Mouse (Mus musculus): ENCODE results near the gene Scn2b.

Gene Scn2b

GRCm38 (mm10) chr9:45120567-45120966 is 3.0 kb downstream of the Scn2b start:
- no peak for DNase-seq

GRCm38 (mm10) chr9:45121001-45121400 is 3.4 kb downstream of the Scn2b start:
- no peak for DNase-seq

- peak; percentile 80 for DNase-seq
Measured at GRCm38 (mm10) chr9:45121769-45122168, 4.2 kb downstream of the Scn2b start.

GRCm38 (mm10) chr9:45122209-45122761 is 4.7 kb downstream of the Scn2b start:
- peak; percentile 49 for DNase-seq

GRCm38 (mm10) chr9:45125211-45125610 is 7.6 kb downstream of the Scn2b start:
- no peak for DNase-seq

GRCm38 (mm10) chr9:45126941-45127340 is 9.4 kb downstream of the Scn2b start:
- DNase-seq, result no peak

- no peak for DNase-seq
Measured at GRCm38 (mm10) chr9:45130119-45130518, 12.5 kb downstream of the Scn2b start.

- DNase-seq, result peak; percentile 76
Measured at GRCm38 (mm10) chr9:45133484-45134310, 16.1 kb downstream of the Scn2b start.

- DNase-seq, result no peak
Measured at GRCm38 (mm10) chr9:45136442-45137169, 19.0 kb downstream of the Scn2b start.

- peak; percentile 64 for DNase-seq
Measured at GRCm38 (mm10) chr9:45138191-45139032, 20.8 kb downstream of the Scn2b start, which contains the start of gene Scn4b. Gene Scn4b, plus strand, starts transcription at chr9:45138395.

- DNase-seq, result no peak
Measured at GRCm38 (mm10) chr9:45139082-45139481, 21.5 kb downstream of the Scn2b start.

GRCm38 (mm10) chr9:45140945-45141344 is 23.4 kb downstream of the Scn2b start:
- no peak for DNase-seq

- peak; percentile 68 for DNase-seq
Measured at GRCm38 (mm10) chr9:45142686-45143085, 25.1 kb downstream of the Scn2b start.

GRCm38 (mm10) chr9:45145533-45146266 is 28.1 kb downstream of the Scn2b start:
- DNase-seq, result no peak

- DNase-seq, result peak; percentile 74
Measured at GRCm38 (mm10) chr9:45146267-45146597, 28.6 kb downstream of the Scn2b start.

GRCm38 (mm10) chr9:45150933-45151332 is 33.4 kb downstream of the Scn2b start:
- DNase-seq, result no peak

- no peak for DNase-seq
Measured at GRCm38 (mm10) chr9:45153361-45153760, 35.8 kb downstream of the Scn2b start.

- no peak for DNase-seq
Measured at GRCm38 (mm10) chr9:45167903-45168302, 50.3 kb downstream of the Scn2b start.

GRCm38 (mm10) chr9:45170150-45170549 is 52.6 kb downstream of the Scn2b start:
- DNase-seq, result no peak

GRCm38 (mm10) chr9:45171073-45171610 is 53.6 kb downstream of the Scn2b start:
- no peak for DNase-seq

- no peak for DNase-seq
Measured at GRCm38 (mm10) chr9:45173475-45173874, 55.9 kb downstream of the Scn2b start.

- DNase-seq, result no peak
Measured at GRCm38 (mm10) chr9:45179282-45179681, 61.7 kb downstream of the Scn2b start.

Measured in kidney, postnatal 14 days (tissue).